Mouse (Mus musculus) gastrocnemius, adult 18-20 months (tissue): ENCODE data around the gene Desi1. TPM values are rescaled to one million over a fixed set of nuclear protein-coding genes. Genes with fewer than 3 reads are reported as not detected.

Experiments used
- DNase-seq: peaks from one replicate; pipeline ENCODE4 v3.0.0; 2021; ENCODE audit warnings: low spot score
- long read RNA-seq, 2 experiments: library from polyadenylated mRNA; stranded (forward); transcript quantifications; one replicate each; pipeline ENCODE4 v2.0.0; 2021
- total RNA-seq, 2 experiments: library from RNA; stranded (reverse); gene quantifications; 2 replicates each; pipeline ENCODE4 v1.2.3; 2021

Desi1 gene
- 10 to 100 TPM; 16.7 to 17.6 TPM for total RNA-seq
- long read RNA-seq, experiment 1, transcript Desi1-206 (6 exons, 2,934 nt): major isoform, 7 of 22 reads
- long read RNA-seq, experiment 1, partial matches to known transcripts: 0 of 22 reads
- long read RNA-seq, experiment 1, other reads (novel, unspliced or antisense): 15 of 22 reads
- long read RNA-seq, experiment 2, transcript Desi1-206 (6 exons, 2,934 nt): major isoform, 7 of 30 reads
- long read RNA-seq, experiment 2, partial matches to known transcripts: 0 of 30 reads
- long read RNA-seq, experiment 2, other reads (novel, unspliced or antisense): 22 of 30 reads

DNA sequence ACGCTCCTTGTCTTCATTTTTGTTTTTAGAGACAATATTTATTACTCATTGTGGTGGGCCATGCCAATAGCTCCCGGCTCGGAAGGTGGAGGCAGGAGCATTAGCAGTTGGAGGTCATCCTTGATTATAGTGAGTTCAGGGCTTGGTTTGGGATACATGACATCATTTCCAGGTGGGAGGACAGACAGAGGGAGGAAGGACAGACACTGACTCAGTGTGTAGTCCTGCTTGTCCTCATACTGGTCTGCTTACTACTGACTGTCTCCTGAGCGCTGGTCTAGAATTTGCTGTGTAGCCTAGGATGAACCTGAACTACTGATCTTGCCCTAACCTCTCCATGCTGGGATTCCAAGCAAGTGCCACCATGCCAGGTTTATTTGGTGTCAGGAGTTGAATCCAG is at the start of gene Desi1:
Gene Desi1, minus strand, starts transcription at position 101 of the 400 bp plus-strand sequence.
- DNase-seq: no peak

DNA sequence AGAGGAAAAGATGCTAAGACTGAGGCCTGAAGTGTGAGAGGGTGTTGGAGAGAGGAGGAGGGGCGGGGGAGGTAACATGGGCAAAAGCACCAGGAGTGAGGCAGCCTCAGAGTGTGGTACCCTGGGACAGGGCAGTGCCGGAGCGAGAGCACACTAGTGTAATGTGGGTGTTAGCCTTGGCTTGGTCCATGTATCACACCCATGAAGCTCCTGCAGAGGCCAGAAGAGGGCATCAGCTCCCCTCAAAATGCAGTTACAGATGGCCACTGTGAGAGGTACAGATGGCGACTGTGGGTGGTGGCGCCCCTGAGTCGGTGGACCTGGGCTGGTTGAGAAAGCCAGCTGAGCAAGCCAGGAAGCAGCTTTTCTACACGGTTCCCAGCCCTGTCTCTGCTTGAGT is 47.5 kb upstream of the Desi1 start:
- DNase-seq: peak; percentile 35

DNA sequence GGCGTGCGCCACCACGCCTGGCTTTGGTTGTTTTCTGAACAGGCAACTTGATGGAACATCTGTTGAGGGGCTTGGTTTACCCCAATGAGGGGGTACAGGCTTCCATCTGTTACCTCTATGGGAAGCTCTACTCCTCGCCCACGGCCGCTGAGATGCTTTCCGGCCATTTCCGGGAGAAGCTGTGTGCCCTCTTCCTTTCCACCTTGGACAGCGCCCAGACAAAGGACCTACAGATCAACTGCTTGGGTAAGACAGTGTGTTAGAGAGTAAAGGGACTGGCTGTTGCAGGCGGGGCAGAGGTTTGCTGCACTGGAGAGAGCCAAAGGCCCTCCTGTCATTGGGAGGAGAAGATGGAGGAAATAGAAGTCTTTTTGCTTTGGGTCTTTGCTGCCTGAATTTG is 46.2 kb upstream of the Desi1 start:
- DNase-seq: no peak

DNA sequence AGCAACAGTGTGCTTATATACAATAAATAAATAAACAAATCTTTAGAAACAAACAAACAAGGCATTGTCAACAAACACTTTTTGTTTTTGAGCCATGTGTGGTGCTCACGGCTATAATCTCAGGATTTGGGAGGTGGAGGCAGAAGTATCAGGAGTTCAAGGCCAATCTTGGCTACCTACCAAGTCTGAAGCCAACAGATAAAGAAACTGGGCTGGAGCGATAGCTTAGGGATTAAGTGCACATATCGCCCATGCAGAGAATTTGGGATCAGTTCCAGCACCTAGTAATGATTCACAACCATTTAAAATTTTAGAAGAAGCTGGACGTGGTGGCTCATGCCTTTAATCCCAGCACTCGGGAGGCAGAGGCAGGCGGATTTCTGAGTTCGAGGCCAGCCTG is 39.8 kb upstream of the Desi1 start:
- no peak for DNase-seq

DNA sequence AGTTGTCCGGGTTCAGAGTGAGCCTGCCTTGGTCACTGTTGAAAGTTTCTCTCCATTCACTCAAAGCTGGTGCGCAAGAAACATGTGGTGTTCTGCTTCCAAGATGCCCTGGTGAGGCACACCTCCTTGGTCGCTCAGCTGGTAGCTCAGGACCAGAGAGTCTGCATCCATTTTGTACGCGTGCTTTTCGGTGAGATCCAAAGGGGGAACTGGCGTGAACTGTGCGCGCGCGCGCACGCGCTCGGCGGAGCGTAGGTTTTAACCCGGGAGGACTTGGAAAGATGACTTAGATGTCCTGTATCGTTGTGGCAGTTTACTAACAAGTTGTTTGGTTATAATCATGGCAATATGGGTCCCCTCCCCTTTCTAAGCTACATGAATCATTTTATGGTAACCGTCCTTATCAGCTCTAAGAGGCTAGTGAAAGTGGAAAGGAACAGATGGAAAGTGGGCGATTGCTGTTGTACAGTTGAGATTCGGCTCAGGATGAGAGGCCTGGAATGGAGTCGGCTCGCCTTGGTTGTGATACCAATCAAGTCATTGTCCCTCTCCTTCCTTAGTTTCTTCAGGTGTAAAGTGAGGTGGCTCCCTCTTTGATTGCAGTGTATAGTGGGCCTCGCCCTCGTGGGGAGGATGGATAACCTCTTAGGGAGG is 38.3 kb upstream of the Desi1 start:
- DNase-seq: no peak

DNA sequence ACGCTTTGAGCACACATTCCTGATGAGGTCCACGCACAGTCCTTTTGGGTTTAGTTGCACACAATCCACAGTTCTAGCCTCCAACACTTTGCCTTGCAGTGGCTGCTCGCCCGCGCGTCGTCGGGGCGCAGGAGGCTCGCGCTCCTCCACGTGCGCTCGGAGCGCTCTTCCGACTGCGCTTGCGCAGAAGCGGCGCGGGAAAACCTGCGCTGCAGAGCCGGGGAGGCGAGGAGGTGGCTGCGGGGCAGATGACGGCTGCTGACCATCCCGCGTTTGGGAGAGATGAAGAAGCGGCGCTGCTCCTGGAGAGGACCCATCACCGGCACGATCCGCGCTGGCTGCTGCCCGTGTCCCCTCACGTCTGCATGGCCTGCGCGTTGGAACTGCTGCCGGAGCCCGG is 36.2 kb upstream of the Desi1 start, which contains the start of gene Mei1:
Gene Mei1, plus strand, starts transcription at position 99 of the 400 bp plus-strand sequence.
- DNase-seq: no peak

DNA sequence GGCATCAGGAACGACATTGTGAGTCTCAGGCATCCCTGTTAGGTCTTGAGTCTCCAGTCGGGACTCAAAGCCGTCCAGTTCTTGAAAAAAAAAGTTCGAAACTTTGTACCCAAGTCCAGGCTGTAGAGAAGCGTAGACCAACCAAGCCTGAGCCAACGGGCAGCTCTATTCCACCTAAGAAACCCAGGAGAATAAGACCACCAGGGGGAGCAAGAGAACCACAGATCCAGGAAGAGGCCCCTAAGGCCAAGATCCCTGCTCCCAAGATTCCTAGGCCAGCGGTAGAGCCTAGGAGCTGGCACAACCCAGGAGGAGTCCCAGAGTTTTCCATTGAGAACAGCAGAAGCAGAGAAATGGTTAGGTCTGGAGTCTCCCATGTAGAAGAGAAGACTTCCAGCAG is 31.8 kb upstream of the Desi1 start:
- DNase-seq: peak; percentile 79

GRCm38 (mm10) chr15:82063909-82064308 is 30.2 kb upstream of the Desi1 start:
- DNase-seq: no peak

- no peak for DNase-seq
These were observed 25.1 kb upstream of the Desi1 start, which contains the start of gene 4930407I10Rik for GRCm38 (mm10) chr15:82058719-82059201. Gene 4930407I10Rik (plus strand): TSS chr15:82059151.

DNA sequence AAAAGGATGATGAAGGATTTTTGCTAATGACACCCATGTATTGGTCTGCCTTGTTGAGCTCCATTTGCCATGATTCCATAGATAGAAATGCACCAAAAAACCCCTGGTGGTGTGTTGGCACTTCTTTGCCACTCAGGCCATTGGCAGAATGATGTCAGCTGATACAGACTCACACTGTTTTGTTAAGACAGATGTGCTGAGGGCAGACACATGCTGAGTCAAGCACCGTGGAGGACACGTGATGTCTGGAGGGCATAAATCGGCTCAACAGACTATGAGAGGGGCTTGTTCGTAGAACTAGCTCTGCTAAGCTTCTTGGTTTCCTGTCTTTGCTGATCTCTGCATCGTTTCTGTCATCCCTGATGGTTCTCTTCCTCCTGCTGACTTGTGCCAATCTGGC is 18.9 kb upstream of the Desi1 start:
- DNase-seq: no peak

DNA sequence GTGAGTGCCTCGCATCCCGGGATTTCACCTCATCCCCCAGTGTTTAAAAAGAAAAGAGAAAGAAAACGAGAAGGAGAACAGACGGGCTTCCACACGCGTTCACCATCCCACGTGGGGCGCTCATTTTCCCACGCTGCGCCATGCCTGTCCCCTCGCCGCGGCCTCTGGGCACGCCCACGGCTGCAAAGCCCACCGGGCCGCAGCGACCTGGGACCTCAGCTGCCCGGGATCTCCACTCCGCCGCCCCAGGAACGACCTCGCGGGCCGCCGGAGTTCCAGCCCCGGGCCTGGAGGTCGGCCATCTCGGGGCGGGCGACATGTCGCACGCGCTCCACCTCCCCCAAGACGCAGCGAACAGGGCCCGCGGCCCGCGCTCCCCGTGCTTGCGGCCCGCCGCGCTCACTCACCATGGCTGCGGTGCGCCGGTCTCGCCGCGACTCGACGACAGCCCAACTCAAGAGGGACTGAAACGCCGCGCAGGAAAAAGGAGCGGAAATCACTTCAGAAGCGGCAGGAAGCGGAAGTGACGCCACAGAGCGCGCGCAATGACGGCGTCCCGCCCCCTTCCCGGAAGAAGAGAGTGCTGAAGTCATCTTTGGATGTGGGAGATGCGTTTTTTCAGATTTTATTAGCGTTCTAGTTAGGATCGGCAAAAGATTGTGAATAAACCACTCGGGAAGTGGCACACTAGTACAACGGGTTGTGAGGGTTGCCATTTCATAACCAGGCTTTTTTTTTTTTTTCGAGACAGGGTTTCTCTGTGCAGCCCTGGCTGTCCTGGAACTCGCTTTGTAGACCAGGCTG is 13.6 kb upstream of the Desi1 start, which contains the start of gene Snu13:
Gene Snu13, minus strand, starts transcription at position 519 of the 804 bp plus-strand sequence.
- peak; percentile 92 for DNase-seq

DNA sequence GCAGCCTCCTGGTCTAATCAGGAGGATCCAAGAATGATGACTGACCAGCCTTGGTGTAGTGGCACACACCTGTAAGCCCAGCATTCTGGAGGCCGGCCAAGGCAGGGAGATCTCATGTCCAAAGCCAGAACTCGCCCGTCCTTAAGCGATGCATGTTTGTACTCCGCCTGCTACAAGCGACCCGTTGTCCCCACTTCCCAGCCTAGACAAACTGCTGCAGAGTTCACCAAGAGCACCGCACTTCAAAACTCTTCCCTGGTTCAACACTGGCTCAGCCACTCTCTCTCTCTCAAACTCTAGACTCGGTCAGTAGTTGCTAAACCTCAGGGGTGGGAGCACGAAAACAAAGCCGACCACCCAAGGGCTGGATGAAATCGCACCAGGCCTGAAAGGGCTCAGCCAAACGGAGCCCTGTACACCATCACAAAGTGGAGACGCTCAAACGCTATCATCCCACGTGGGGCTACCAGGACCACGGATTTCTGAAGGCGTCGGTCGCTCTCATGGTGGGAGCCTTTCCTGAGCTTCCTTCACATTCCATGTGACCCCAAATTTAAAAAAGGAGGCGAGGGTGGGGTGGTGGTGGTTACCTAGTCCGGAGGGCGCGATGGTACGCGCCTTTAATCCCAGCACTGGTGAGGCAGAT is 12.7 kb upstream of the Desi1 start:
- no peak for DNase-seq

- DNase-seq: no peak
These were observed 10.6 kb upstream of the Desi1 start for GRCm38 (mm10) chr15:82044166-82044784.

DNA sequence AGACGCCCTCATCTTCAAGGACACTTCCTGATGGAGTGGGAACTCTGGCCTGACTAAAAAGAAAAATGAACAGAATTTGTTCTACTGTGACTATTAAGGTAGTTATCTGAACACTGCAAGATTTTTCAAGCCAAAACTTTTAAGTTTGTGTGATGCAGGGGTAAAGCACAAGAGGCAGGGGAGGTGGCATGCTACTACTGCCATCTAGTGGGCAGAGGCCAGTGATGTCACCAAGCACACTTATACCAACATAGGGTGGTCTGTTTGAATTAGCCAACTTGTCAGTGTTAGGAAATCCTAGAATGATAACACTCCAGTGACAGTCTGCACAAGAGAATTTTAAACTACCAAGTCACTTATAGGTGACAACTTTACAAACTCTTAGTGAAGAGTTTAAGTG is 7.0 kb upstream of the Desi1 start:
- no peak for DNase-seq

DNA sequence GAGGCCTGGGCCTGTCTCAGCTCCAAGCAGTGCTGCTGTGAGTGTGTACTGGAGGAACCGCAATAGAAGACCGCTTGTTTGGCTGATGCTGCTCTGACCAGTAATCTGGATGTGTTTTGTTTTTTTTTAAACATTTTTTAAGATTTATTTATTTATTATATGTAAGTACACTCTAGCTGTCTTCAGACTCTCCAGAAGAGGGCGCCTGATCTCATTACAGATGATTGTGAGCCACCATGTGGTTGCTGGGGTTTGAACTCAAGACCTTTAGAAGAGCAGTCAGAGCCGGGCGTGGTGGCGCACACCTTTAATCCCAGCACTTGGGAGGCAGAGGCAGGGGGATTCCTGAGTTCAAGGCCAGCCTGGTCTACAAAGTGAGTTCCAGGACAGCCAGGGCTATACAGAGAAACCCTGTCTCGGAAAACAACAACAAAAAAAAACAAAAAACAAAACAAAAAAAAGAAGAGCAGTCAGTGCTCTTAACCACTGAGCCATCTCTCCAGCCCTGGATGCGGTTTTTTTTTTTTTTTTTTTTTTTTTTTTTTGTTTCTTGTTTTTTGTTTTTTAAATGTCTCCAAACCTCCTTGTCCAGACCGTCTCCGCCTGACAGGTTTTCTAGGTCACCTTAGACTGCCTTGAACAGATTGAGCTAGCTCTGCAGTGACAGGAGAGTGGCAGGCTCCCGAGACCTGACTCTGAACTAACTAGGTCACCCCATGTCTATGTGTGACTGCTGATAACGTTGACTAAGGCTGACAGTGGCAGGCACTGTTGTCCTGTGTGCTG is 2.4 kb upstream of the Desi1 start:
- DNase-seq: no peak

GRCm38 (mm10) chr15:82032386-82032785 is 1.3 kb downstream of the Desi1 start:
- no peak for DNase-seq

DNA sequence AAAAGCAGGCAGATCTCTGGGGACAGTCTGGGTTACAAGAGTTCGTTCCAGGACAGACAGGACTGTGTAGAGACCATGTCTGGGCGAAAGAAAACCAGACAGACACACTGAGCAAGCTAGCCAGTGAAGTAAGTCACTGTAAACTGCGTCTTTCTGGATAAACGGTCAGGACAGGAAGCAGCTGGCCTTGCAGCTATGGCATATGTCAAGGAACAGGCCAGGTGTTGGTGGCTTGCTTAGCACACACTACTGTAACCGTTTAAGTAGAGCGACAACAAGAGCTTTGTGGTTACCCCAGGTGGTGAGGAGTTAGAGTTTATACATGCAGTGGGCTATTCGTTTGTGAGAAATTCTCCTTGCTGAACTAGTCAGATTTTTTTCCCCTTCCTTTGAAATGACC is 5.9 kb downstream of the Desi1 start:
- DNase-seq: no peak

GRCm38 (mm10) chr15:82027276-82027675 is 6.4 kb downstream of the Desi1 start:
- DNase-seq: no peak

- no peak for DNase-seq
These were observed 9.6 kb downstream of the Desi1 start for GRCm38 (mm10) chr15:82023965-82024635.
